Mouse (Mus musculus) hematopoietic multipotent progenitor cell, adult 10-12 weeks (in vitro differentiated cells): ENCODE measurements around the gene Gm21994. TPM values are rescaled to one million over a fixed set of nuclear protein-coding genes. Genes with fewer than 3 reads are reported as not detected.

Experiments used
- polyA plus RNA-seq: library from polyadenylated mRNA; stranded (reverse); fragments of >175 nt; gene quantifications from 2 replicates; pipeline ENCODE4 v1.2.3, GENCODE M21; 2012; ENCODE audit warnings: low replicate concordance

Gene Gm21994
- polyA plus RNA-seq = 0.28 and 0.33 TPM in 2 replicates

GRCm38 (mm10) chr2:150255491-150255890 lies at the start of gene Gm21994:
Gene Gm21994, minus strand, starts transcription at chr2:150255591.

GRCm38 (mm10) chr2:150257291-150257690 lies 1.9 kb upstream of the Gm21994 start, which contains the start of gene Gm14124:
Gene Gm14124, plus strand, starts transcription at chr2:150257517.

GRCm38 (mm10) chr2:150217600-150218362 lies 37.6 kb downstream of the Gm21994 start, which contains the start of gene Zfp937:
Gene Zfp937, plus strand, starts transcription at chr2:150218073.

Other genes starting within 250 kb of the Gm21994 start
- 0.17 and 0.59 TPM in 2 replicates for gene Zfp120, start 118.9 kb downstream of the Gm21994 start, polyA plus RNA-seq
- not detected in 2 replicates for gene Gm10770, start 75.9 kb downstream of the Gm21994 start, polyA plus RNA-seq
- not detected in 2 replicates for gene Gm14139, start 73.8 kb downstream of the Gm21994 start, polyA plus RNA-seq
- gene Zfp937, start 37.5 kb downstream of the Gm21994 start, polyA plus RNA-seq = 0.11 TPM in 1 of 2 replicates, not detected in the other
- not detected in 2 replicates for gene Gm14124, start 1.9 kb upstream of the Gm21994 start, polyA plus RNA-seq
- gene Gm10130, start 68.1 kb upstream of the Gm21994 start, polyA plus RNA-seq = not detected in 2 replicates
- not detected in 2 replicates for gene 3300002I08Rik, start 107.2 kb upstream of the Gm21994 start, polyA plus RNA-seq
- 0.06 TPM in 1 of 2 replicates, not detected in the other for gene Zfp442, start 195.9 kb upstream of the Gm21994 start, polyA plus RNA-seq
- gene Zfp345, start 229.5 kb upstream of the Gm21994 start, polyA plus RNA-seq = not detected in 2 replicates